Mouse (Mus musculus): ENCODE results near the gene Cd248. TPM values are rescaled to one million over a fixed set of nuclear protein-coding genes. Genes with fewer than 3 reads are reported as not detected.
A peak's percentile ranks its signal among the peaks of the same experiment; 100 is the strongest.

Cd248 gene
- polyA plus RNA-seq, 1 experiment from 2014 or later = 64.3 TPM

DNA sequence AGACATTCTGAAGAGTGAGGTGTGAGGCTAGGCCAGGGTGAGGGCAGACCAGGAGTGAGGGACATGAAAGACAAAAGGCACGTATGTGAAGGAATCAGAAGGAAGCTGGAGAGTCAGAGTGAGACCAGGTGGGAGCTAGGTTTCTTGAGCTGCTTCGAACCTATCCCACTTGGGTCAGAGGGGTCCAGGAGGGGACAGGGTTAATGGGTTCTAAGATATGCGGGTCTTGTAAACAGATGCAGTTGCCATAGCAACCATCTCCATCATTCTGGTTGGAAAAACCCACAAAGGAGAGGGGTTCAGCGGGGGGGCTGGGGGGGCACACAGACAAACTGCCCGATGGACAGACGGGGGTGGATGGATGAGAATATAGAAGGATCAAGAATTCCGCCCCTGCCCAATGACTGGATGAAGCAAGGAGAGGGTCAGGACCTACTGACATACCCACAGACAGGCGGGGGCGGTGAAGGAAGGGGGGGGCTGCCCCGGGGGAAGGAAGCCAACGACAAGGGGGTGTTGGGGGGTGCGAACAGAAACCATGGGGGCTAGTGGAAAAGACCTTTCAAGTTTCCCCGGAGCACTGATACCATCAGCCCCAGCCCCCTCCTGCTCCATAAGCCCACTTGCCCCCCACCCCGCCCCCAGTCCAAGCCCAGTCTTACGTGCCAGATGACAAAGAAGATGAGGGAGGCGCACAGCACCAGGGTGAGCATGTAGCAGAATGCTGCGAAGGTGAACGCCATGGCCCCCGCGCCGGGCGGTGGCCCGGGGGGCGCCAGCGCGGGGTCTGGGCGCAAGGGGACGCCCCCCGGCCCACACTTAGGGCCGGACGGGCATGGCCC lies 29.9 kb downstream of the Cd248 start:
- H3K4me3 ChIP-seq = peak overlapping the region; percentile 79
- no peaks in the 10 kb centered on the region for H3K9me3 ChIP-seq
- H3K27ac ChIP-seq = peak overlapping the region; percentile 71; the same call in 1 of the 2 replicates
- H3K4me1 ChIP-seq = peaks cover 52% of the 10 kb centered on the region
- H3K36me3 ChIP-seq = peaks cover 47% of the 10 kb centered on the region
- ATAC-seq (ENCODE audit: insufficient number of reproducible peaks, insufficient read depth, low FRiP score, low TSS enrichment) = 0 out of 2 replicates have a peak, but pooled peaks have one; percentile 7
- H3K9ac ChIP-seq = peak overlapping the region; percentile 93
- 5% methylated on average over 24 of the region's 31 CpGs for WGBS
- peak overlapping the region; percentile 98 for H3K4me2 ChIP-seq (replicated peaks)
- no peaks in the 10 kb centered on the region for H3K27me3 ChIP-seq

GRCm38 (mm10) chr19:5098363-5099143 lies 30.7 kb downstream of the Cd248 start, which contains the start of gene Cnih2:
TSS of gene Cnih2 (minus strand) at chr19:5098521.
- peak within 1 kb of the TSS; percentile 93 for H3K9ac ChIP-seq
- peak within 1 kb of the TSS; percentile 71 for H3K27ac ChIP-seq
- H3K4me2 ChIP-seq (replicated peaks) = peak within 1 kb of the TSS; percentile 98
- WGBS = 2% methylated on average over 48 of the region's 48 CpGs
- H3K4me3 ChIP-seq = peak within 1 kb of the TSS; percentile 79
- H3K4me1 ChIP-seq = peaks cover 52% of the 10 kb centered on the region
- ATAC-seq (ENCODE audit: insufficient number of reproducible peaks, insufficient read depth, low FRiP score, low TSS enrichment) = peak; percentile 48
- no peaks in the 10 kb centered on the region for H3K9me3 ChIP-seq
- H3K36me3 ChIP-seq = peaks cover 48% of the 10 kb centered on the region
- no peaks in the 10 kb centered on the region for H3K27me3 ChIP-seq

DNA sequence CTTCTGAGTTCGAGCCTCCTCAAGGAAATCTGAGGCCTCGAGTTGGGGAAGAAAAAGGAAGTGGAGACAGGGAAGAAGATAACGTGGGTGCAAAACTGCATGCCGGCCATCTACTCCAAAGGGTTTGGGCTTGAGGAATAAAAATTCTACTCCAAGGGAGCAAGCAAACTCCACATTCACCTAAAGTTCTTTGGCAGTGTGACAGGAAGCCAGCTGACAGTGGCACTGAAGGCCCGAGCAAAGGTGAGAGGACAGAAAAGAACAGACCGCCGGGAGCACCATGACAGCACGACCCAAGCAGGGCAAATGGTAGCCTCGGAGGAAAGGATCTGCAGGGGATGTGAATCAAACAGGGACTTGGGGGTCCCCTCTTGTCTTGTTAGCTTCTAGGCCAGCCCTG lies 38.2 kb downstream of the Cd248 start:
- Histone ChIP-seq H3K27ac (peak overlapping the region; percentile 91), H3K4me2 (replicated peaks) (peak overlapping the region; percentile 87), H3K9ac (peak overlapping the region; percentile 87), H3K4me3 (peak overlapping the region; percentile 79), H3K9me3 (no peaks in the 10 kb centered on the region), H3K4me1 (peaks cover 12% of the 10 kb centered on the region), H3K27me3 (no peaks in the 10 kb centered on the region), H3K36me3 (peaks cover 69% of the 10 kb centered on the region)
- no peak for ATAC-seq (ENCODE audit: insufficient number of reproducible peaks, insufficient read depth, low FRiP score, low TSS enrichment)
- 19% methylated on average over 9 of the region's 9 CpGs for WGBS

DNA sequence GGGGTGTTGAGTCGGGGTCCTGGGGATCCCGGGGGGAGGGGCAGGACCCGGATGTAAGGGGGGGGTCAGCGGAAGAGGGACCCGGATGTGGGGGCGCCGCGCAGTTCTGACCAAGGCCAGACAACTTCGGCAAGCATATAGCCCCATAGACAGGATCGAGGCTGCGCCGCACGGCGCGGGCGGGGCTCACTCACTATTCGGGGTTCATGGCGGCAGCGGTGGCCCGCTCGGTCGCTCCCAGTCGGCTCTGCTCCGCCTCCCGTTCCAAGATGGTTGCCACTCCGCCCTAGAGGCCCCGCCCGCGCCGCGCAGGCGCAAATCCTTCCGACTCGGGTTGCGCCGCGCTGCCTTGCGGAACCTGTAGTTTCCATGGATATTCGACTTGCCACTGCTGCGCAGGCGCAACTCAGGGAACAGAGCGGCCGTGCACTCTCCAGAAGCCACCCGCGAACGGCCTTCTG lies 38.9 kb downstream of the Cd248 start, which contains the start of gene Rab1b:
Gene Rab1b, minus strand, starts transcription at position 342 of the 461 bp plus-strand sequence.
- Histone ChIP-seq H3K27me3 (no peaks in the 10 kb centered on the region), H3K36me3 (peaks cover 69% of the 10 kb centered on the region), H3K9ac (peak within 1 kb of the TSS; percentile 87), H3K4me3 (peak within 1 kb of the TSS; percentile 79), H3K27ac (peak within 1 kb of the TSS; percentile 91), H3K4me2 (replicated peaks) (peak within 1 kb of the TSS; percentile 87), H3K4me1 (peaks cover 12% of the 10 kb centered on the region), H3K9me3 (no peaks in the 10 kb centered on the region)
- ATAC-seq (ENCODE audit: insufficient number of reproducible peaks, insufficient read depth, low FRiP score, low TSS enrichment) = peak; percentile 93
- WGBS = under 1% methylated on average over 46 of the region's 46 CpGs

- no peak overlapping the region for H3K27ac ChIP-seq
- WGBS = 74% methylated on average over 18 of the region's 18 CpGs
- H3K9me3 ChIP-seq = no peaks in the 10 kb centered on the region
- H3K36me3 ChIP-seq = peaks cover 67% of the 10 kb centered on the region
- no peak overlapping the region for H3K9ac ChIP-seq
- no peak for ATAC-seq (ENCODE audit: insufficient number of reproducible peaks, insufficient read depth, low FRiP score, low TSS enrichment)
- H3K27me3 ChIP-seq = no peaks in the 10 kb centered on the region
- no peak overlapping the region for H3K4me3 ChIP-seq
- peaks cover 12% of the 10 kb centered on the region for H3K4me1 ChIP-seq
- no peak overlapping the region for H3K4me2 ChIP-seq (replicated peaks)
Measured at GRCm38 (mm10) chr19:5107556-5108270, 39.8 kb downstream of the Cd248 start.

GRCm38 (mm10) chr19:5108271-5108575 lies 40.3 kb downstream of the Cd248 start:
- Histone ChIP-seq H3K36me3 (peaks cover 64% of the 10 kb centered on the region), H3K27me3 (no peaks in the 10 kb centered on the region), H3K9ac (no peak overlapping the region), H3K4me2 (replicated peaks) (no peak overlapping the region), H3K9me3 (no peaks in the 10 kb centered on the region), H3K4me3 (no peak overlapping the region), H3K4me1 (peaks cover 12% of the 10 kb centered on the region), H3K27ac (no peak overlapping the region)
- 21% methylated on average over 5 of the region's 5 CpGs for WGBS
- no peak for ATAC-seq (ENCODE audit: insufficient number of reproducible peaks, insufficient read depth, low FRiP score, low TSS enrichment)

GRCm38 (mm10) chr19:5108702-5109101 lies 40.8 kb downstream of the Cd248 start:
- no peak for ATAC-seq (ENCODE audit: insufficient number of reproducible peaks, insufficient read depth, low FRiP score, low TSS enrichment)
- H3K27me3 ChIP-seq = no peaks in the 10 kb centered on the region
- H3K9ac ChIP-seq = no peak overlapping the region
- H3K27ac ChIP-seq = no peak overlapping the region
- no peak overlapping the region for H3K4me3 ChIP-seq
- H3K4me1 ChIP-seq = peaks cover 12% of the 10 kb centered on the region
- 50% methylated on average over 4 of the region's 4 CpGs for WGBS
- peaks cover 60% of the 10 kb centered on the region for H3K36me3 ChIP-seq
- no peak overlapping the region for H3K4me2 ChIP-seq (replicated peaks)
- no peaks in the 10 kb centered on the region for H3K9me3 ChIP-seq

- ATAC-seq (ENCODE audit: insufficient number of reproducible peaks, insufficient read depth, low FRiP score, low TSS enrichment) = no peak
- Histone ChIP-seq H3K9me3 (no peaks in the 10 kb centered on the region), H3K36me3 (peaks cover 52% of the 10 kb centered on the region), H3K4me2 (replicated peaks) (no peak overlapping the region), H3K4me1 (peaks cover 10% of the 10 kb centered on the region), H3K9ac (no peak overlapping the region; the same call in 1 of the 2 replicates), H3K27ac (no peak overlapping the region), H3K27me3 (no peaks in the 10 kb centered on the region), H3K4me3 (no peak overlapping the region)
- WGBS = 76% methylated on average over 19 of the region's 19 CpGs
Measured at GRCm38 (mm10) chr19:5109659-5110453, 42.0 kb downstream of the Cd248 start.

- no peak overlapping the region for H3K4me3 ChIP-seq
- 94% methylated on average over 7 of the region's 7 CpGs for WGBS
- H3K4me1 ChIP-seq = peaks cover 16% of the 10 kb centered on the region
- H3K27ac ChIP-seq = no peak overlapping the region
- H3K27me3 ChIP-seq = no peaks in the 10 kb centered on the region
- H3K9ac ChIP-seq = no peak overlapping the region
- H3K9me3 ChIP-seq = no peaks in the 10 kb centered on the region
- H3K36me3 ChIP-seq = peaks cover 44% of the 10 kb centered on the region
- no peak overlapping the region for H3K4me2 ChIP-seq (replicated peaks)
- ATAC-seq (ENCODE audit: insufficient number of reproducible peaks, insufficient read depth, low FRiP score, low TSS enrichment) = no peak
Measured at GRCm38 (mm10) chr19:5113783-5114182, 45.9 kb downstream of the Cd248 start.

- peaks cover 19% of the 10 kb centered on the region for H3K4me1 ChIP-seq
- no peaks in the 10 kb centered on the region for H3K27me3 ChIP-seq
- peak overlapping the region; percentile 77 for H3K4me3 ChIP-seq
- WGBS = under 1% methylated on average over 77 of the region's 83 CpGs
- H3K9ac ChIP-seq = peak overlapping the region; percentile 74
- peaks cover 6% of the 10 kb centered on the region for H3K36me3 ChIP-seq
- peak overlapping the region; percentile 89 for H3K4me2 ChIP-seq (replicated peaks)
- H3K27ac ChIP-seq = peak overlapping the region; percentile 92
- ATAC-seq (ENCODE audit: insufficient number of reproducible peaks, insufficient read depth, low FRiP score, low TSS enrichment) = peak; percentile 77
- H3K9me3 ChIP-seq = no peaks in the 10 kb centered on the region
Measured at GRCm38 (mm10) chr19:5117494-5118383, 49.9 kb downstream of the Cd248 start.
